Mouse (Mus musculus) neural tube, embryonic 14.5 days (tissue): ENCODE measurements around the gene Cox7c. TPM values are rescaled to one million over a fixed set of nuclear protein-coding genes. Genes with fewer than 3 reads are reported as not detected.
"Not testable (repeated sequence)": the region's sequence is repeated elsewhere in the genome, so short reads cannot be mapped to it uniquely, and the experiment has no call there.

Experiments used
- ATAC-seq: fragments of 200-750 bp; cut with Nextera tagmentation; 2 replicates; pipeline ENCODE4 v1.8.0; 2017; ENCODE audit warnings: low read depth, mild to moderate bottlenecking, moderate TSS enrichment, moderate library complexity
- H3K27ac ChIP-seq: fragments of 300-500 bp; sonication (generic); 2 replicates; pipeline ENCODE4 v1.5.1; 2014; ENCODE audit warnings: low read depth, mild to moderate bottlenecking, control low read depth, low read length, moderate library complexity, mixed read lengths
- H3K27me3 ChIP-seq: fragments of 300-500 bp; sonication (generic); 2 replicates; pipeline ENCODE4 v1.6.1; 2014; ENCODE audit warnings: low read length; ENCODE audit not compliant: control insufficient read depth, insufficient read depth
- H3K36me3 ChIP-seq: fragments of 300-500 bp; sonication (generic); 2 replicates; pipeline ENCODE4 v1.6.1; 2014; ENCODE audit warnings: low read length, mixed read lengths; ENCODE audit not compliant: control insufficient read depth, insufficient read depth
- H3K4me1 ChIP-seq: fragments of 300-500 bp; sonication (generic); 2 replicates; pipeline ENCODE4 v1.6.1; 2014; ENCODE audit warnings: low read length; ENCODE audit not compliant: control insufficient read depth, insufficient read depth
- H3K4me2 ChIP-seq: fragments of 300-500 bp; sonication (generic); 2 replicates; pipeline ENCODE4 v1.6.1; 2014; ENCODE audit warnings: mild to moderate bottlenecking, low read depth, low read length, control low read depth
- H3K4me3 ChIP-seq: fragments of 300-500 bp; sonication (generic); 2 replicates; pipeline ENCODE4 v1.5.1; 2014; ENCODE audit warnings: low read depth, low read length, control low read depth, mixed read lengths
- H3K9ac ChIP-seq: fragments of 300-500 bp; sonication (generic); replicated peaks from 2 replicates; pipeline ENCODE4 v1.6.1; 2014; ENCODE audit warnings: low read depth, mild to moderate bottlenecking, control low read depth, low read length, mixed read lengths
- H3K9me3 ChIP-seq: fragments of 300-500 bp; sonication (generic); 2 replicates; pipeline ENCODE4 v1.6.1; 2016; ENCODE audit warnings: low read length; ENCODE audit not compliant: control insufficient read depth
- WGBS: fragments of 180-500 bp; shearing (Covaris S2); extraction: QIAGEN DNeasy Blood & Tissue Kit; methylation state at CpG from one replicate; pipeline ENCODE4 v1.1.7; 2014; 5-methylcytosine and 5-hydroxymethylcytosine counted together
- polyA plus RNA-seq: library from polyadenylated mRNA; unstranded; fragments of >200 nt; fragmentation: Nextera tagmentation; extraction: Ambion mirVana; gene quantifications from 2 replicates; pipeline ENCODE4 v1.2.1, GENCODE M21; 2014

The Cox7c gene
- 660 and 733 TPM in 2 replicates for polyA plus RNA-seq

GRCm38 (mm10) chr13:86046254-86046951 is at the start of gene Cox7c:
Cox7c (minus strand) TSS chr13:86046904.
- peak within 1 kb of the TSS; percentile 58 for H3K4me2 ChIP-seq
- peak; percentile 99 for ATAC-seq
- H3K27ac ChIP-seq, result peak within 1 kb of the TSS; percentile 90
- under 1% methylated on average over 46 of the region's 51 CpGs for WGBS
- H3K4me1 ChIP-seq, result no peaks in the 10 kb centered on the region
- peak within 1 kb of the TSS; percentile 97 for H3K9ac ChIP-seq
- peaks cover 9% of the 10 kb centered on the region for H3K36me3 ChIP-seq
- no peaks in the 10 kb centered on the region for H3K27me3 ChIP-seq
- H3K4me3 ChIP-seq, result peak within 1 kb of the TSS; percentile 87
- no peaks in the 10 kb centered on the region for H3K9me3 ChIP-seq

- ATAC-seq, result no peak
- no peaks in the 10 kb centered on the region for H3K36me3 ChIP-seq
- no peaks in the 10 kb centered on the region for H3K27me3 ChIP-seq
- H3K27ac ChIP-seq, result no peak overlapping the region
- H3K9me3 ChIP-seq, result no peaks in the 10 kb centered on the region
- H3K4me3 ChIP-seq, result no peak overlapping the region
- H3K9ac ChIP-seq, result no peak overlapping the region
- H3K4me1 ChIP-seq, result no peaks in the 10 kb centered on the region
- WGBS, result 58% methylated on average over 3 of the region's 3 CpGs
- no peak overlapping the region for H3K4me2 ChIP-seq
Measured at GRCm38 (mm10) chr13:86068011-86068724, 21.5 kb upstream of the Cox7c start.

GRCm38 (mm10) chr13:86067508-86067907 is 20.8 kb upstream of the Cox7c start:
- no peaks in the 10 kb centered on the region for H3K27me3 ChIP-seq
- H3K4me2 ChIP-seq, result no peak overlapping the region
- no peaks in the 10 kb centered on the region for H3K36me3 ChIP-seq
- H3K4me3 ChIP-seq, result no peak overlapping the region
- H3K9me3 ChIP-seq, result no peaks in the 10 kb centered on the region
- no peaks in the 10 kb centered on the region for H3K4me1 ChIP-seq
- no peak overlapping the region for H3K27ac ChIP-seq
- ATAC-seq, result no peak
- no peak overlapping the region for H3K9ac ChIP-seq

GRCm38 (mm10) chr13:86054091-86054490 is 7.4 kb upstream of the Cox7c start:
- H3K36me3 ChIP-seq, ATAC-seq, H3K27me3 ChIP-seq, H3K9me3 ChIP-seq, H3K9ac ChIP-seq, H3K4me1 ChIP-seq, H3K4me3 ChIP-seq, H3K4me2 ChIP-seq, H3K27ac ChIP-seq: not testable (repeated sequence)
- WGBS, result 31% methylated on average over 8 of the region's 8 CpGs

- WGBS, result 87% methylated on average over 7 of the region's 7 CpGs
- no peak for ATAC-seq
Measured at GRCm38 (mm10) chr13:86004907-86005675, 41.6 kb downstream of the Cox7c start.

More at GRCm38 (mm10) chr13:86004907-86005675, 41.6 kb downstream of the Cox7c start:
- H3K4me1 ChIP-seq, result no peaks in the 10 kb centered on the region
- H3K27me3 ChIP-seq, result no peaks in the 10 kb centered on the region
- no peak overlapping the region for H3K4me2 ChIP-seq
- H3K27ac ChIP-seq, result no peak overlapping the region
- no peak overlapping the region for H3K4me3 ChIP-seq
- H3K9ac ChIP-seq, result no peak overlapping the region
- H3K9me3 ChIP-seq, result no peaks in the 10 kb centered on the region
- H3K36me3 ChIP-seq, result no peaks in the 10 kb centered on the region
